Mouse (Mus musculus) embryonic facial prominence, embryonic 13.5 days (tissue): ENCODE results near the gene Rsrc1. TPM values are rescaled to one million over a fixed set of nuclear protein-coding genes. Genes with fewer than 3 reads are reported as not detected.
"Not testable (repeated sequence)": the region's sequence is repeated elsewhere in the genome, so short reads cannot be mapped to it uniquely, and the experiment has no call there.

Source experiments
- ATAC-seq: fragments of 200-750 bp; cut with Nextera tagmentation; 2 replicates; pipeline ENCODE4 v1.8.0; 2017; ENCODE audit warnings: low read depth; ENCODE audit not compliant: insufficient number of reproducible peaks, insufficient read depth, low FRiP score, low TSS enrichment
- H3K27ac ChIP-seq: fragments of 300-500 bp; sonication (generic); 2 replicates; pipeline ENCODE4 v1.5.1; 2015; ENCODE audit warnings: moderate library complexity, mild to moderate bottlenecking, inconsistent platforms
- H3K27me3 ChIP-seq: fragments of 300-500 bp; sonication (generic); 2 replicates; pipeline ENCODE4 v1.6.1; 2015; ENCODE audit warnings: mild to moderate bottlenecking, inconsistent platforms
- H3K36me3 ChIP-seq: fragments of 300-500 bp; sonication (generic); 2 replicates; pipeline ENCODE4 v1.6.1; 2015; ENCODE audit warnings: mild to moderate bottlenecking, inconsistent platforms
- H3K4me1 ChIP-seq: fragments of 300-500 bp; sonication (generic); 2 replicates; pipeline ENCODE4 v1.6.1; 2015; ENCODE audit warnings: inconsistent platforms
- H3K4me2 ChIP-seq: fragments of 300-500 bp; sonication (generic); 2 replicates; pipeline ENCODE4 v1.6.1; 2015; ENCODE audit warnings: moderate library complexity, mild to moderate bottlenecking, inconsistent platforms
- H3K4me3 ChIP-seq: fragments of 300-500 bp; sonication (generic); 2 replicates; pipeline ENCODE4 v1.5.1; 2015; ENCODE audit warnings: mild to moderate bottlenecking, inconsistent platforms
- H3K9ac ChIP-seq: fragments of 300-500 bp; sonication (generic); 2 replicates; pipeline ENCODE4 v1.6.1; 2015; ENCODE audit warnings: mild to moderate bottlenecking, inconsistent platforms
- H3K9me3 ChIP-seq: fragments of 300-500 bp; sonication (generic); 2 replicates; pipeline ENCODE4 v1.6.1; 2016; ENCODE audit warnings: inconsistent platforms
- WGBS: fragments of 180-500 bp; shearing (Covaris S2); methylation state at CpG from one replicate; pipeline ENCODE4 v1.1.7; 2015; ENCODE audit warnings: mixed read lengths; 5-methylcytosine and 5-hydroxymethylcytosine counted together
- polyA plus RNA-seq: library from polyadenylated mRNA; unstranded; fragments of >200 nt; fragmentation: Nextera tagmentation; extraction: Ambion mirVana; gene quantifications from 2 replicates; pipeline ENCODE4 v1.2.1, GENCODE M21; 2015

Rsrc1 gene
- polyA plus RNA-seq, 1 experiment from 2014 or later = 49.7 TPM

DNA sequence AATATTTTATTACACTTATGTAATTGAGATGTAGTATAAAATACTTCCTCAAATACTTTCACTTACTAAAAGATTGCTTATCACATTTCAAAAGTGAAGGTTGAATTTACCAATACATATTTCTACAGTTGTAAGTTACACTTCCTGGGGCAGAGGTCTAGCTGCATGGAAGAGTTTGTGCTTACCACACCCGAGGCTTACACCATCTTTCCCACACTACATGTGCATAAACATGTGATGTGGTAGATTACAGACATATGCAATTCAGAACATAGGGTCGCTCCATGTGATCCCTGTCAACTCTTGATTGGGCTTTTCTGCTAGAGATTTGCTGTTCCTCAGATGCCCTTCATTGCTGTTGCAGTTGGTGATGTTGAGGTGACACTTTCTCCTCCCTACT lies 163.8 kb downstream of the Rsrc1 start:
- H3K4me1 ChIP-seq = no peaks in the 10 kb centered on the region
- H3K27ac ChIP-seq = no peak overlapping the region
- H3K36me3 ChIP-seq = no peaks in the 10 kb centered on the region
- 86% methylated on average over 2 of the region's 2 CpGs for WGBS
- H3K9ac ChIP-seq = no peak overlapping the region
- H3K4me2 ChIP-seq = no peak overlapping the region
- no peaks in the 10 kb centered on the region for H3K27me3 ChIP-seq
- no peak overlapping the region for H3K4me3 ChIP-seq
- H3K9me3 ChIP-seq = no peaks in the 10 kb centered on the region
- no peak for ATAC-seq

DNA sequence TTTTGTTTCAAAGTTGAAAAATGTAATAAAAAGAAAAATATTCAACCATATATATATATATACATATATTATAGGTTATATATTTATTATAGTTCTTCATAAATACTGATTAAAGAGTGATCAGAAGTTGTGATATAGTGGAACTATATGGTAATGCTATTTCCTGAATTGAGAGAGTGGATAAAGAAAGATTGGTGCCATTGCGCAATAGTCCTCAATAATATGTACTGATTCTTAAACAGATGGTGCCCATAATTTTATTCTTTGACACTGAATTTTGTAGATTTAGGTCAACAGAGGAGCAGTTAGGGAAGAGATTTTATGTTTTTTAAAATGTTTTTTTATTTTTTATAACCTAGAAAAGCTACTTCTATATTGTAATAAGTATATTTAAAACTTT lies 165.1 kb downstream of the Rsrc1 start:
- Histone ChIP-seq H3K4me3 (no peak overlapping the region), H3K27me3 (no peaks in the 10 kb centered on the region), H3K9ac (no peak overlapping the region), H3K4me1 (no peaks in the 10 kb centered on the region), H3K4me2 (no peak overlapping the region), H3K36me3 (no peaks in the 10 kb centered on the region), H3K9me3 (no peaks in the 10 kb centered on the region), H3K27ac (no peak overlapping the region)
- ATAC-seq = no peak
- 94% methylated on average over 1 of the region's 1 CpGs for WGBS

DNA sequence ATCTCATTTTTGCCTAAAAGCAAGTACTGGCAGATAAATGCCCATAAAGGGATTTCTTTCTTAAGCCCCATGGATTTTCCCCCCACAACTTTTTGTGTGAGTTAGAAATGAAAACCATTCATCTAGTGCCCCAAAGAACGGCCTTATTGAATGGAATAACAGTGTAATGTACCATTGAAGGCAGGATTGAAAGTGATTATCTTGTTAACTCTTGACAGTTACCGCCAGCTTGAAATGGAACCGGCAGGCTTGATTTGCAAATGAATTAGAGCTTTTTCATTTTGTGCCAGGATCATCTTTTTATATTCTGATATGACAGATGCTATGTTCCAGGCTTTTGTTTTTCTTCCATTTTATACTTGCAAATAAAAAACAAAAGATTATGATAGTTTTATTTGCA lies 166.1 kb downstream of the Rsrc1 start:
- no peak overlapping the region for H3K4me3 ChIP-seq
- WGBS = 29% methylated on average over 3 of the region's 3 CpGs
- H3K27ac ChIP-seq = no peak overlapping the region
- ATAC-seq = no peak
- no peaks in the 10 kb centered on the region for H3K27me3 ChIP-seq
- no peaks in the 10 kb centered on the region for H3K36me3 ChIP-seq
- no peaks in the 10 kb centered on the region for H3K4me1 ChIP-seq
- H3K9me3 ChIP-seq = no peaks in the 10 kb centered on the region
- no peak overlapping the region for H3K9ac ChIP-seq
- no peak overlapping the region for H3K4me2 ChIP-seq

DNA sequence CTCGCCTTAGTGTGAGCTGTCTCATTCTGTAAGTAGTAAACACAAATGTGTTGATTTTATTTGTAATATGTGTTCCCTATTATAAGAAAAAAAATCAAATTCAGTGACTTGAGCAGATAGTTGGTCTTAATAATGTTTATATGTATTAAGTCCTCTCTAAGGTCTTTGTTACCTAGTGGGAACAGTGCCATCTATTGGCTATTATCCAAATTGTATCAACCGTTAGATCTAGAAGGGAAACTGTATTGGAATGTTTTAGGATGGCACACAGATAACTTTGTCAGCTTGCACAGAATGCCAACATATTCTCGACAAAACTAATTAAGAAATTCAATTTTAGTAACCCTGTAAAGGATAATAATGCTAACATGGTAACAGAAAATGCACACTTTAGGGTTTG lies 216.0 kb downstream of the Rsrc1 start:
- Histone ChIP-seq H3K4me1 (no peaks in the 10 kb centered on the region), H3K27ac (no peak overlapping the region), H3K36me3 (no peaks in the 10 kb centered on the region), H3K27me3 (no peaks in the 10 kb centered on the region), H3K4me3 (no peak overlapping the region), H3K4me2 (no peak overlapping the region), H3K9ac (no peak overlapping the region), H3K9me3 (no peaks in the 10 kb centered on the region)
- WGBS = 33% methylated on average over 3 of the region's 3 CpGs
- no peak for ATAC-seq

DNA sequence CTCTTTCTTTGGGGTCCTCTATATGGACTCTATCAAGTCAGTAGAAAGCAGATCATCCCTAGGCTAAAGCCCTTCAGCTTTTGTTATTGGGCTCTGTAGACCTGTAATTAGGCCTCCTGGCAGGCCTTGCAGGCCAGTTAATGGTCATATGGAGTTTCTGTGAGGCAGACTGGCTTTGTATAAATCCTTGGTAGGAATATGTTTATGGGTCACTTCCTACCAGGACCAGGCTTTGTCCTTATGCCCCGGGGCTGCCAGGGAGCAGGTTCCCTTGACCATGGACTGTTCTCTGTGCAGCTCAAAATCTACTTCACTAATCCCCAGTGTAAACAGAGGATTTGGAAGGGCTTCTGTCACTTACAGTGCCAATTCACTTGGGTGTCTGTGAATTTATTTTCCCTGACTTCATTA lies 231.9 kb downstream of the Rsrc1 start:
- ATAC-seq = no peak
- Histone ChIP-seq H3K27me3 (no peaks in the 10 kb centered on the region), H3K36me3 (no peaks in the 10 kb centered on the region), H3K4me1 (no peaks in the 10 kb centered on the region), H3K4me3 (no peak overlapping the region), H3K27ac (no peak overlapping the region), H3K9ac (no peak overlapping the region), H3K9me3 (no peaks in the 10 kb centered on the region), H3K4me2 (no peak overlapping the region)
- 83% methylated on average over 1 of the region's 1 CpGs for WGBS

DNA sequence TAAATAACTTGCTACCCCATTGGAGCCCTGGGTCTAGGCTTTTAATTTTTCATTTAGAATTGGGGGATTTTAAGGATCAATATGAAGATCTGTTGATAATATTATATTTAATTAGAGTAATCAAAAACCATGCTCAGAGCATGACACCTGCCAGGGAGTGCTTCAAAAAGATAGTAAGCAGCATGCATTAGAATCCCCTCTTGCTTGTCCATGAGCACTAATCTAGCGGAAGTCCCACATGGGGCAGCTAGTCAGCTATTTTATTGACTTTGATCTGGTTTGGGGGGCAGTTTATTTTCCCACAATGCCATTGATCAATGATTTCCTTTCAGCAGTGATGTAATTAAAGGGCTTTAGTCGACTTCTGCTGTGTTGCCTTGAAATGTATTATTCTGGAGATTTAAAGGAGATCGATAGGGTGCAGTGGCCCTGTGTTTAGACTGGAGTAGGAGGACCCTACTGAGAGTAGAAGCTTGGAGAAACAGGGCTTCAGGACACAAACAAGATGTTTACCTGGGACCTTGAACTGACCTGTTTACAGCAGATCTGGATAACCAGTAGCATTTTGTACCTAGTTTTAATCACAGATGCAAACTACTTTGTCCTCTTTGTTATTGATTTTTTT lies 251.5 kb downstream of the Rsrc1 start:
- Histone ChIP-seq H3K9me3 (no peaks in the 10 kb centered on the region), H3K4me1 (no peaks in the 10 kb centered on the region), H3K27me3 (no peaks in the 10 kb centered on the region), H3K36me3 (no peaks in the 10 kb centered on the region), H3K4me2 (no peak overlapping the region), H3K27ac (no peak overlapping the region), H3K9ac (no peak overlapping the region), H3K4me3 (no peak overlapping the region)
- 45% methylated on average over 3 of the region's 3 CpGs for WGBS
- no peak for ATAC-seq

DNA sequence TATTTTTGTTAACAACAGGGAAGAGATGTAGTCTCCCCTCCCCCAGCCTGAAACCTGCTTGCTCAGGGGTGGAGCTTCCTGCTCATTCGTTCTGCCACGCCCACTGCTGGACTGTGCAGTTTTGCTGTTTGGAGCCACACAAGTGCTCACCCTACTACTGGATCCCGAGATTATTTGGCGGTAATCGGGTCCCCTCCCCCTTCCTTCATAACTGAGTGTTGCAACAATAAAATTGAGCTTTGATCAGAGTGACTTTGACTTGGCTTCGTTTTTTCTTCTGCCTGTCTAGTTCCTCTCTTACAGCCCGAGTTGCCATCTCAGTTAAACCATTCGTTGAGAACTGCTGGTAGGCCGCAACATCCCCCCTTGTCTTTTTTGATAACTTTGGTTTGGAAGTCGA lies 261.3 kb downstream of the Rsrc1 start:
- not testable (repeated sequence) for H3K4me3 ChIP-seq, H3K4me1 ChIP-seq, H3K27ac ChIP-seq, H3K36me3 ChIP-seq, ATAC-seq, H3K4me2 ChIP-seq, H3K27me3 ChIP-seq, H3K9ac ChIP-seq, H3K9me3 ChIP-seq
- 85% methylated on average over 10 of the region's 10 CpGs for WGBS

DNA sequence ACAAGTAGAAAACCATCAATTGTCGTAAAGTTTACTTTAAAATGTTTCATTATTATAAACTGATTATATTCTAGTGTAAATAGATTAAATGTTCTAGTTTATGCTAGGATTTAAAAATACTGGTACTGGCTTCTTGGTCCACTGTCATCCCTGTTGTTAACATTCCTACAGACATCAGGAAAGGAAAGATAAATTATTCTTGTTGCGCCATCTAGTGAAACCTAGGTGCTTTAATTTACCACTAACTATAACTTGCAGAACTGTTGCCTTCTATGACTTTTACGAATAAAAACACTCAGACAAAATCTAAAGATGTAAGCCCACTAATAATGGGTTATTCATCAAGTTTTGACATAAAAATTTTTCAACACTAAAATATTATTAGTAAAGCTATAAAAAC lies 286.3 kb downstream of the Rsrc1 start:
- Histone ChIP-seq H3K4me2 (no peak overlapping the region), H3K9ac (no peak overlapping the region), H3K4me1 (no peaks in the 10 kb centered on the region), H3K27ac (no peak overlapping the region), H3K36me3 (no peaks in the 10 kb centered on the region), H3K4me3 (no peak overlapping the region), H3K9me3 (no peaks in the 10 kb centered on the region), H3K27me3 (no peaks in the 10 kb centered on the region)
- ATAC-seq = no peak
- 68% methylated on average over 3 of the region's 3 CpGs for WGBS

DNA sequence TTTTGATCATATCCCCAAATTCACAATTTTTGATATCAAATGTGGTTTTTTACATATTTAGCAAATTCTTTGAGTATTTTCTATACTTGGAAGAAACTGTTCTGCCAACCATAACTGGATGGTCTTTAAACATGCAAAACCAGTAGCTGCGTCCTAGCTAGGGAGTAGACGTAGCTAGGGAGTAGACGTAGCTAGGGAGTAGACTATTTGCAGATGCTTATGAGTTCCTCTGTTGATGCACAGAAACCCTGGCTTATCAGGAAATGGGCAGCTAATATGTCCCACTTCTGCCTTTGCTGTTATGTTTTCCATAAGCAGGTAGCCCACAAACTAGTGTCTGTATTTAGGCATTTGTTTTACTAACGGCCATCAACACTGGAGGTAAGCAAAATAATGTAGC lies 298.6 kb downstream of the Rsrc1 start:
- Histone ChIP-seq H3K4me3 (no peak overlapping the region), H3K4me2 (no peak overlapping the region), H3K9ac (no peak overlapping the region), H3K27me3 (no peaks in the 10 kb centered on the region), H3K9me3 (no peaks in the 10 kb centered on the region), H3K27ac (no peak overlapping the region), H3K4me1 (no peaks in the 10 kb centered on the region), H3K36me3 (no peaks in the 10 kb centered on the region)
- no peak for ATAC-seq
- 88% methylated on average over 4 of the region's 4 CpGs for WGBS

DNA sequence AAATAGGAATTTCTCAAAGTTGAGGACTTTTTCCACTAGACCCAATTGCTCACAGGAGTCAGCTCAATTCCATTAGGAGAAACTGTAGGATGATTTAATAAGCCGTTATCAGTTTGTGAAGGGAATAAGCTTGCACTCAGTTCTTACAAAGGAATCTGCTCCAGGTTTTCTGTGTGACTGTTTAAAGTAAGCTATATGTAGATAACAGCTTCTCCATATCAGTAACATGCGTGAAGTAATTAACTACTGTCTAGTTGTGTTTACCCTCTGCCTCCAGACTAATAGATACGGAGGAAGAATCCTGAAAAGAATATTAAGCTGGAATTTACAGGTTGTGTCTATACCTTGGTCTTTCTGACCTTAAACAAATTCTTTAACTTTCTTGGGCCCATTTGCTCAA lies 299.1 kb downstream of the Rsrc1 start:
- Histone ChIP-seq H3K36me3 (no peaks in the 10 kb centered on the region), H3K27me3 (no peaks in the 10 kb centered on the region), H3K9ac (no peak overlapping the region), H3K9me3 (no peaks in the 10 kb centered on the region), H3K4me2 (no peak overlapping the region), H3K4me1 (no peaks in the 10 kb centered on the region), H3K27ac (no peak overlapping the region), H3K4me3 (no peak overlapping the region)
- ATAC-seq = no peak
- WGBS = 79% methylated on average over 3 of the region's 3 CpGs

DNA sequence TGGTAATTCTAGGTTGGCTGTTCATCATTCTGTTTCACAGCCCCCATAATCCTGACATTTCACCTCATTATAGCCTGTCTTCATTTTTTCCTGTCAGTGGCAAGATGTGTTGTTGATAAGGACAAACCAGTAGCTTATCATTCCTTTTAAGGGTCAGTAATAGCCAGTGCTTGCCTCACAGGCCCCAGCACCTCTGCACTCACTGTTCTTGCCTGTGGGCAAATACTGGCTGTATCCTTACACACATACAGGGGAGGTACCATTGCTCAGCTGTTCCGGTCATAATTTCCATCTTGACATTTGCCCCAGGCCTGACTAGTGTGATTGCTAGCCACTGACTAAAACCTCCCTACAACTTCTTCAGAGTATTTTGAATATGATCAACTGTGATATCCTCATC lies 302.8 kb downstream of the Rsrc1 start:
- no peak overlapping the region for H3K4me2 ChIP-seq
- no peaks in the 10 kb centered on the region for H3K27me3 ChIP-seq
- H3K27ac ChIP-seq = no peak overlapping the region
- WGBS = 69% methylated on average over 1 of the region's 1 CpGs
- H3K9ac ChIP-seq = no peak overlapping the region
- no peaks in the 10 kb centered on the region for H3K4me1 ChIP-seq
- no peaks in the 10 kb centered on the region for H3K9me3 ChIP-seq
- ATAC-seq = no peak
- H3K4me3 ChIP-seq = no peak overlapping the region
- no peaks in the 10 kb centered on the region for H3K36me3 ChIP-seq

DNA sequence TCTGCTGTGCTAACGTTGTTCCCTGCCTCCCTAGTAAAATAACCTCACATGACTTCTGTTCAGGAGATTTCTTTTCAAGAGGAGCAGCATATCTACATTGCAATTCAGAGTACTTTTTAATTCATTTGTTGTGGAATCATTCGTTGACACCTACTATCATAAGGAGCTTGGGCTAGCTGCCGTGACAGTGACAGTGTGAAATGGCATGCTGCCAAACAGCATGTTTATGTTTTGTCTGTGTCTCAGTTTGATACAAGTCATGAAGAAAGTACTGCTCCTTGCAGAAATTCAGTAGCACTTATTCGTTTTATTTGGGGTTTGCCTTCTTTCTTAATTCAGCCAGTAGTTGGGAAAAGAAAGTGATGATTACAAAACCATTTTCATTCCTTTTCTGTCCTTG lies 303.7 kb downstream of the Rsrc1 start:
- Histone ChIP-seq H3K4me2 (no peak overlapping the region), H3K9me3 (no peaks in the 10 kb centered on the region), H3K9ac (no peak overlapping the region), H3K27me3 (no peaks in the 10 kb centered on the region), H3K36me3 (no peaks in the 10 kb centered on the region), H3K4me3 (no peak overlapping the region), H3K4me1 (no peaks in the 10 kb centered on the region), H3K27ac (no peak overlapping the region)
- 79% methylated on average over 4 of the region's 4 CpGs for WGBS
- ATAC-seq = no peak

DNA sequence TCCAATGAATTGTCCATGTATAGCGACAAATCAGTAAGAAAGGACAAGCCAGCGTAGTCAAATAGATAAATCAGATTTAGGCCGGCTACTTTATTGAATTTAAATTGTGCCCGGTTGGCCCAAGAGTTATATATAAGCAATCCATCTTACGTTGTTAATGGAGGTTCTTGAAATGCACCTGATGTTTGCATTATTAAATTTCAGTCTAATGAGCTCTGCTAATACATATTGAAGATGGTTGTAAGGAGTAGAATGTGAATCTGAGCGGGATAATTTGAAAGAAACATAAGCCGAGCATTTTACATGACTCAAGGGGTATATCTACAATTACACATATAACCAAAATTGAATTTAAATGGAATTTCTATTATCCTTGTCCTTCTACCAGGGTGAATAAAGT lies 307.5 kb downstream of the Rsrc1 start:
- H3K36me3 ChIP-seq = no peaks in the 10 kb centered on the region
- WGBS = 64% methylated on average over 7 of the region's 7 CpGs
- no peaks in the 10 kb centered on the region for H3K9me3 ChIP-seq
- no peaks in the 10 kb centered on the region for H3K27me3 ChIP-seq
- no peaks in the 10 kb centered on the region for H3K4me1 ChIP-seq
- ATAC-seq = no peak
- no peak overlapping the region for H3K27ac ChIP-seq
- no peak overlapping the region for H3K4me3 ChIP-seq
- no peak overlapping the region for H3K4me2 ChIP-seq
- H3K9ac ChIP-seq = no peak overlapping the region
